Mouse (Mus musculus): ENCODE data around the gene Wdr91.

Wdr91 gene

GRCm38 (mm10) chr6:34910371-34911219, at the start of gene Wdr91:
Gene Wdr91, minus strand, starts transcription at chr6:34910876.
- DNase-seq, result peak; percentile 88

DNA sequence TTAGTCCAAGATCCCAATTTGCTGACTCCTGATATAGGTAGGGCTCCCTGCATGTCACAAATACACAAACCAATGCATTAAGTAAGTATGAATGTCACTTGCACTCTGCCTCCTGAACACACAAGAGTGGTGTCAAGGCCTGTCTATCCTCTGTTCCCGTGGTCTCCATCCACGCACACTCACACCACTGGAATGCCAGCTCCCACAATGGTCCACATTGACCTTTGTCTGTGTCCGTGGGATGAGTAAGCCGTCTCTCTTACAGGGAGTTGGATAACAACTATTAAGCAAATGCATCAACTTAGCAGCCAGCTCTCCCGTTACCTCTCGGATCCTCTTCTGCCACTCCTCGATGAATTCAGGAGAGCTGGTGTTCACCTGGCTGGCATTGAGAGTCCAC, 48.5 kb upstream of the Wdr91 start:
- DNase-seq, result no peak

- no peak for DNase-seq
These were observed 45.2 kb upstream of the Wdr91 start for GRCm38 (mm10) chr6:34955862-34956241.

- no peak for DNase-seq
These were observed 44.5 kb upstream of the Wdr91 start for GRCm38 (mm10) chr6:34954926-34955861.

GRCm38 (mm10) chr6:34951956-34952667, 41.4 kb upstream of the Wdr91 start:
- no peak for DNase-seq

GRCm38 (mm10) chr6:34951518-34951917, 40.8 kb upstream of the Wdr91 start:
- DNase-seq, result no peak

DNA sequence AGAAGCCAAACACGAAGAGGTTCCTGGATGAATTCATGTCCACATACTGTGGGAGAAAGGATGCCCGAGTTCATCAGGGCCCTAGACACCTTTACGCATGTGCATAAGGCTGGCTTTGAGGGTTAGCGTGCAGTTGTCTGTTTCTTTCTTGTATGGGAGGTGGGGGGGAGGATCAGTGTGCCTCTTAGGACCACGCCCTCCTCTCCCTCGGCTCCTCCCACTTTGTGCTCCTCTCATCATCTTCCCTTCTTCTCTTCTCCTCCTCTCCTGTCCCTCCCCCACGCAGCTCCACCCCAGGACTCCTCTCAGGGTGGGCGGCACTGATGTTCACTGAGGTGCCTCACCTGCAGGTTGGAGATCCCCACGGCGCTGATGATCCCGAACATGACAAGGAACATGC, 37.8 kb upstream of the Wdr91 start:
- no peak for DNase-seq

GRCm38 (mm10) chr6:34946486-34947079, 35.9 kb upstream of the Wdr91 start:
- no peak for DNase-seq

DNA sequence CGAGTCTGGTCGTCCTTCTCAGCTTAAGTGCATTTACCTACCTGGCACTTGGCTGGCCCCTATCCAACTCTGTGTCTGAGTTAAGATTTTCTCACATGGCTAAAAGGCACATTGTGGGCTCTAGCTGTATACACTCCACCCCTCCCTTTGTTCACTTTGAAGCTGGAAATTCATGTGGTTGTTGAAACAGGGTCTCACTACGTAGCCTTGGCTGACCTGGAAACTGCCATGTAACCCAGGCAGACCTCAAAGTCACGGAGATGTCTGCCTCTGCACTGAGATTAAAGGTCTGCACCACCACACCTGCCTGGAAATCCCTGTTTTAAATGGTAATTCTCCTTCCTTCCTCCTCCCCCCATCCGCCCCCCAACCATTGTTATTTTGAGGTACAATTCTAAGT, 32.8 kb upstream of the Wdr91 start:
- no peak for DNase-seq

DNA sequence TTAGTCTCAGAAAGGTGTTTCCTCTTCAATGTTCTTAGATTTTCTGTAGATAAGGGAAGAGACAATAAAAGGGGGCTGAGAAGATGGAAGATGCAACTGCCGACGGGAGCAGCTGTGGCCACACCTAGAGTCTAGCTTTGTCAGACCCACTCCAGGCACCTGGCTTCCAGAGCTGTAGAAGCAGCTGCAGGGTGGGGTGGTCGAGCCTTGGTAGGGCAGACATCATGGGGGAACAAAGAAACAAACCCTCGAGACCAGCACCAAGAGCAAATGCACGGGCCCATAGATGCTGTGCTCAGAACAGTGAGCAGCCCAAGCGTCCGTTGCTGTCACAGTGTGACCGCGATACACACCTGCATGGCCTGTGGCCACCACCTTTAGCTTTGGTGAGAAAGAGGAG, 31.8 kb upstream of the Wdr91 start:
- DNase-seq, result no peak

DNA sequence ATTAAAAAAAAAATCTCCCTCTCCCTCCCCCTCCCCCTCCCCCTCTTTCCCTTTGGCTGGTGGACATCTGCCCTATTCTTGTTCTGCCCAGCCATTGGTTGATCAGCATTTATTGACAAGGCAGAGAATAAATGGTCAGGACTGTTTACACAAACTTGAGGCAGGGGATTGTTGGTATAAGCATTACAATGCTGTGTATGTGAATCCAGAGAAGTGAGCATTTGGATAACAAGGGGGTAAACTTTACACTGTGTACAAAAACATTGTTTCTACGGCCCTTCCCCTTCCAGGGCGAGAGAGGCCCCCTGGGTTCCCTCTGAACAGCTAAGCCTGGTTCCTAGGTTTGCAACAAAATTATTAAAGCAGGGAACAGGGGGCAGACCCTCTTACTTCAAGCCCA, 30.8 kb upstream of the Wdr91 start:
- DNase-seq, result no peak

DNA sequence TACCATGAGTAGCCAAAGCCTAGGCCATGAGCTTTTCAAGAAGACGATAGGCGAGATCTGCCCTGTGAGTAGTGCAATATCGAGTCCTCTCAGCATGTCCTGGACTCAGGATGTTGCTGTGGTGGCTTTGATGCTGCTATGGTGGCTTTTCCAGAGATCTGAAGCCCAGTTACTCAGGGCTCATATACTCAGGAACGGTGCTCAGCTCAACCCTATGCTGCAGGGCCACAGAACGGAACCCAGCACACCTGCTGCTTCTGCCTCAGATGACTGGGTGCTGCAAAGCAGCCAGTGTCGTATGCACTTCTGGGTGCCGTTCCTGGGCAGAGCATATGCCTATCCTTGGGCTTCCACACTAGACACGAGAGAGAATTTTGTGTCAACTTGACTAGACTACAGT, 28.8 kb upstream of the Wdr91 start:
- no peak for DNase-seq

DNA sequence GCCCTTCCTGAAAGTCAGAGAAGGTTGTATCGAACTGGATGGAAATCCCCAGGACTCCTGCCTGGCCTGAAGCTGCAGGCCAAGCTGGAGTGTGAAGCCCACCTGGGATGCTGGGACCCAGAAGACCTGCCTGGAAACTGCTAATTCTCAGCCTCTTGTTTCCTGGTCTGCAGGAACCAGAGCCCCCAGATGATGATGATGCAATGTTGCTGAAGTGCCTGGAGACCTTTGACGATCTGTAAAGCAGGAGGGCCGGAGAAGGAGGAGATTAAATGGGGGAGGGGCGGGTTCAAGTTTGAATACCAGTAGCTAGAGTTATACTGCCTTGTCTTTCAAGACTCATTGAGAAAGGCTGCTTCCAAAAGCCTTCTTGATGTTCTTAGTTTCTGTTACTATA, 28.3 kb upstream of the Wdr91 start:
- no peak for DNase-seq

- no peak for DNase-seq
These were observed 27.7 kb upstream of the Wdr91 start for GRCm38 (mm10) chr6:34938280-34938928.

GRCm38 (mm10) chr6:34936743-34937142, 26.1 kb upstream of the Wdr91 start:
- no peak for DNase-seq

DNA sequence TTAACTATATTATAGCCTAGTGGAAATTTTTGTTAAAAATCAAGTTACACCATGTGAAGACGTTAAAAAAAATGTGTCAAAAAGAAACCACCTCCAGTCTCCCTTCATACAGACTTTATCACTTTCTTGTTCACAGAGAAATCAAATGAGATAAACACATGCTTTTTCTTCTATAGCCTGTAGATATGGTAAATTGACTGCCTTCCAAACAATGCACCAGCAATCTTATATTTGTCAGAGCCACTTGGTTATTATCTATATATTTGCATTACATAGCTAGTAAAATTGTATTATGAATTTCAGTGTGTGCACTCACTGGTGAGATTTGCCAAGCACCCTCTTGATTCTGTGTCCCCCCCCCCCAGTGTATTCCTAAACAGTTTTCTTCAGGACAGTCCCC, 22.0 kb upstream of the Wdr91 start:
- DNase-seq, result no peak

DNA sequence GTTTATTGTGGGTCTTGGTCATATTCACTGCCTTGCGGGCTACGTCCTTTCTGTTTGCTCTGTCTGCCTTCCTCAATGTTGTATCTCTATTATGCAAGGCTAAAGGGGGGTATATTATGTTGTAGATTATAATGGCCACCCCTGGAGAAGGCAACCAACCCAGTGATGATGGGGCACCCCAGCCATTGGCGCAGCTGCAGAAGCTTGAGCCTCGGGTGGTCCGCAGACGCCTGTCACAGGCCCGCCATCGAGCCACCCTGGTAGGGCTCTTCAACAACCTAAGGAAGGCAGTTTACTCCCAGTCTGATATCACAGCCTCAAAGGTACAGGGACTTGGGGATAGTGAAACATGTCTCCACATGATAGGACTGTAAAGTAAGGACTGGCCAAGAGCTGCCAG, 16.9 kb upstream of the Wdr91 start:
- DNase-seq, result no peak

GRCm38 (mm10) chr6:34927156-34927555, 16.5 kb upstream of the Wdr91 start:
- peak; percentile 48 for DNase-seq

- no peak for DNase-seq
These were observed 11.3 kb upstream of the Wdr91 start for GRCm38 (mm10) chr6:34921941-34922340.

DNA sequence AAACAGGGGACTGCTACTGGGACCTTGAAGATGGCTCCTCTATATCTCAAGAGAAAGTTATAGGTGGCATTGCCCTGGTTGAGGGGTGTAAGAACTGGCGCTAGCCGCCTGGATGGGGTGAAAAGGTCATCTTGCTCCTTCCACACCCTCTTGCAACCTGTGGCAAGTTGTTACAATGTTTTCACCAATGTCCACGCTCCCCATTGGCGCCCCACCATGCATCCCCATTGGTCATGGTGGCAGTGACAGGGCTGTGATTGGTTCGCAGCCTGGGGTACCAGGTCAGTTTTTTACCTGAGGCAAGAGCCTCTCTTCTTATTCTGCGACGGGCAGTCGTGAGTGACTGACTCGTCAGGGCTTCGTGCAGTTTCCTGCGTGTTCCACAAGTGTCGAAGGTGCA, 10.0 kb upstream of the Wdr91 start:
- no peak for DNase-seq

DNA sequence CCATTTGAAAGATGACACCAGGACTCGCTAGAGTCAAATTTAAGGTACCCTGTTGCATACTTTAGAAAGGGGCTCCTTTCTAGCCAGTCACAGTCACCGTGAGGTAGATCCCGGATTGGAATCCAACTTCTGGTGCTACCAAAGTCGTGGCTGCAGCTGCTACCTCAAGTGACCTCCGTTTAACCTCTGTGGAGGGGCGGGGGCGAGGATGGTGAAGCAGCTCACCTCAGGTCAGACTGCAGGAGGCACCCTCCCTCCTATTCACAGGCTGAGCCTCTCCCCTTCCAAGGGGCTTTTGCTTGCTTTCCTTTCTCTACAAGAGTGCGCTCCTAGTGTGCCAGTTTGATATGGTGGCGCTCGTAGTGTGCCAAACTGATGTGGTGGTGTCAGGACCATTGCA, 9.3 kb upstream of the Wdr91 start, which contains the start of gene Stra8:
Gene Stra8 (plus strand): TSS at position 208 of the 400 bp plus-strand sequence.
- DNase-seq, result no peak

GRCm38 (mm10) chr6:34919146-34919545, 8.5 kb upstream of the Wdr91 start:
- no peak for DNase-seq
